In the genomic region with DNA sequence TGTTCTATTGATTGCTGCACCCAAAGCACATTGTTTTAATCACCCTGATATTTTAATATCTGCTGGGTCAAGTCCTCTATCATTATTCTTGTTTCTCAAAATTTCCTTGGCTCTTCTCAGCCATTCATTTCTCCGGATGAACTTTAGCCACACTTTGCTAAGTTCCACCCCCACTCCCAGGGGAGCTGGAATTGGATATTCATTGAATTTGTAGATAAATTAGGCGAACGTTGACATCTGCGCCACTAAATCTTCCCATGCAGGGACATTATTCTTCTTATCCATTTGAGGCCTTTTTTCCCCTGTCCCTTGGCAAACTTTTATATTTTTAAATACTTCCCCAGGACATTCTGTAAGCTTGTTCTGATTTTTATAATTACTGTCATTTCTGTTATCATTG, we compare ENCODE assay signal across 12 mouse cellular contexts.
DNase-seq lines count a peak whose midpoint lies in the region; ATAC-seq lines count a peak whose summit lies in the region.
"Had no signal": no experiment of that assay in that cellular context is flagged by ENCODE, and none has a peak within 500 bp of the region (broad histone marks: within the 10 kb centered on the region; RNA-seq: fewer than 3 reads in every experiment).

No protein-coding gene starts in this region.

- no peaks in the 10 kb centered on the region for H3K36me3 ChIP-seq in heart, embryonic 11.5 days (ENCODE audit: control insufficient read depth, insufficient read depth, low read length)
- H3K36me3 ChIP-seq: embryonic facial prominence, embryonic 13.5 days; liver, embryonic 12.5 days had no signal

- DNase-seq in heart, adult 18-20 months, result peak; percentile 72 to 84
- peak; percentile 65 for DNase-seq in adrenal gland, postnatal 10 days
- DNase-seq in embryo, embryonic 11.5 days (ENCODE audit: low read depth, low spot score), result peak; percentile 32
- peak; percentile 25 to 42 for DNase-seq in heart, postnatal 36 days
- no peak for DNase-seq in spleen, adult 12 weeks (ENCODE audit: low spot score)
- no peak for DNase-seq in cerebellum, postnatal 14 days
- no peak for DNase-seq in right cerebral cortex, adult 2 months (ENCODE audit: low spot score in 2 of 2)
- DNase-seq: lung, postnatal 10 days had no signal

- H3K4me1 ChIP-seq in heart, embryonic 11.5 days (ENCODE audit: control insufficient read depth, insufficient read depth, low read length), result no peaks in the 10 kb centered on the region
- H3K4me1 ChIP-seq: liver, embryonic 12.5 days had no signal

- no peak overlapping the region for H3K27ac ChIP-seq in heart, embryonic 11.5 days (ENCODE audit: low read depth, low read length)
- H3K27ac ChIP-seq: embryonic facial prominence, embryonic 13.5 days; liver, embryonic 12.5 days had no signal

- H3K27me3 ChIP-seq in heart, embryonic 11.5 days (ENCODE audit: control insufficient read depth, insufficient read depth, low read length), result no peaks in the 10 kb centered on the region
- H3K27me3 ChIP-seq: liver, embryonic 12.5 days had no signal

- H3K4me2 ChIP-seq in heart, embryonic 11.5 days, result no peak overlapping the region
- H3K4me2 ChIP-seq: embryonic facial prominence, embryonic 13.5 days; liver, embryonic 12.5 days had no signal

- 71% methylated on average over 4 of the region's 4 CpGs for WGBS in heart, embryonic 11.5 days (ENCODE audit: insufficient replicate concordance)

- ATAC-seq in heart, embryonic 11.5 days (replicated peaks; ENCODE audit: insufficient number of reproducible peaks, low FRiP score, low TSS enrichment), result no peak
- ATAC-seq: forebrain, embryonic 16.5 days; liver, embryonic 12.5 days had no signal

- no peak overlapping the region for H3K4me3 ChIP-seq in heart, embryonic 11.5 days (ENCODE audit: low read depth, low read length)
- H3K4me3 ChIP-seq: embryonic facial prominence, embryonic 13.5 days; liver, embryonic 12.5 days had no signal

- no peak overlapping the region for H3K9ac ChIP-seq in heart, embryonic 11.5 days (ENCODE audit: low read depth, low read length)
- H3K9ac ChIP-seq: embryonic facial prominence, embryonic 13.5 days; liver, embryonic 12.5 days had no signal

- no peaks in the 10 kb centered on the region for H3K9me3 ChIP-seq in heart, embryonic 11.5 days (replicated peaks; ENCODE audit: control insufficient read depth, low read length)
- H3K9me3 ChIP-seq: embryonic facial prominence, embryonic 13.5 days; liver, embryonic 12.5 days had no signal

- intact Hi-C loops in heart, postnatal 36 days (cut with DNase I), result loop anchor here (5.0 kb wide), 1 partner anchor 99 kb away; no protein-coding TSS in a partner anchor

Comparison
In these comparisons a context has a peak if more than half of its experiments do, and no peak if none do; other contexts are left out.
1. DNase-seq: peak in heart, adult 18-20 months (2 of 2), adrenal gland, postnatal 10 days (single experiment), embryo, embryonic 11.5 days (single experiment) and heart, postnatal 36 days (2 of 2); none in spleen, adult 12 weeks (single experiment), cerebellum, postnatal 14 days (0 of 2) and right cerebral cortex, adult 2 months (0 of 2).